Mouse (Mus musculus): ENCODE data around the gene Hsf2bp.

Hsf2bp gene

DNA sequence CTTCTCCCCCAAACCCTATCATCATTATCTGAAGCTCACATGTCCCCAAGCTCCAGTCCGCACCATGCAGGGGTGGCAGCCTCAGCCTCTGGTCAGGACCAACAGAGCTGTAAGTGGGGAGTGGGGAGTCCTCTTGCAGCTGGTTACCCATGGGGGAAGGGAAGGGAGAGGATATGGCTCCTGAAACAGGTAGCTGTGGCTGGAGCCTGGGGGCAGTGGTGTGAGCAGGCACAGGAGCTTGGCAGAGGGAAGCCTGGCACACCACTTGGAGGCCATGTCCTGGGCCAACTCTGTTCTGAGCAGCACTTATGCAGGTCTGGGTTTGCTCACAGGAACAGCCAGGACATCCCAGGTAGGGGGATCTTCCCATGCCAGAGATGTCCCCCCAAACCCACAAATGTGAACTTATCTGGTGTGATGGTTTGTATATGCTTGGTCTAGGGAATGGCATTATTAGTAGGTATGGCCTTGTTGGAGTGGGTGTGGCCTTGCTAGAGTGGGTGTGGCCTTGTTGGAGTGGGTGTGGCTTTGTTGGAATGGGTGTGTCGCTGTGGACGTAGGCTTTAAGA, 133.4 kb downstream of the Hsf2bp start:
- DNase-seq: peak in 1 of 2 experiments; percentile 46

DNA sequence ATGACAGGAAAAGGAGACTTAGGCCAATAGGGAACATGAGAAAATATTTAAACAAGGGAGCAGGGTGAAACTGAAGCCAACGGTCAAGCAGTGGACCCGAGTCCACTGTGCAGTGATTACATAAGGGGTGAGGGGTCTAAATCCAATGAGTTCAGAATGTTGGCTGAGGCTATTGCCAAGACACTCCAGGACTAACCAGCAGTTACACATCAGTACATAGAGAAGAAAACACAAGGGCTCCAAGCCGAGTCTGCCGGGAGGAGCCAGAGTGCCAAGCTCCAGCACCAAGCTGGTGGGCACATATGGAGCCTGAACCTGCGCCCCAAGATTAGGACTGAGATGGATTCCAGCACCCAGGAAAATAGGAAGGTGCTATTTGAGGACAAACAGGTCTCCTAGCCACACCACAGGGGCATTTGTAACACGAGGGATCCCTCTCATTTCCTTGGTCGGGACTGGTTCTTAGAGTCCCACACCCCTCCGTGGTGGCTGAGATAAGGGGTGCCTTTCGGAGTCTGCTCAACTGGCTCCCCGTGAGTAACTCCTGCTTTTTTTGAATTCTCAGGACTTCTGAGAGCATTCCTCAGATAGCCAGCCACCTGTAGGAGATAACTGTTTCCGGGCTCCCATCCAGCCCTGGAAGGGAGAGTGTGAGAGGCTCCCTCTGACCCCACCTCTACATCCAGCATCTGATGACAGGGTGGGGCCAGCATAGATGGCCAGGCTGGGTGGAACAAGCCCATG, 134.5 kb downstream of the Hsf2bp start:
- DNase-seq: peak; percentile 77 to 91

DNA sequence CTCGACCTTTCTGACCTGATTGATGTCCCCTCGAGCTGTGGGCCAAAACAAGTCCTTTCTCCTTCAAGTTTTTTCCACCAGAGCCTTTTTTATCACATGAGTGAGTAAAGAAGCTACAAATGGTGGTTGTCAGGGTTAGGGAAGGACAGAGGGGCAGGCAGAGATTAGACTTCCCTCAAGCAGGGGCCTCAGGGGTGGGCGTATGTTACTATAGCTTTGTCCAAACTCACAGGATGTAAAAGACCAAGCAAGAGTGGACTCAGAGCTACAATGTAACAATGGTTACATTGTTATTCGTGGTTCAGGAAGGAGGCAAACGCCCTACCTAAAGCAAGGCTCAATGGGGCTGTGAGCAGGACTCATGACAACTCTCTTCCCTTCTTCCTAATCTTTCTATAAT, 137.2 kb downstream of the Hsf2bp start:
- DNase-seq: no peak

DNA sequence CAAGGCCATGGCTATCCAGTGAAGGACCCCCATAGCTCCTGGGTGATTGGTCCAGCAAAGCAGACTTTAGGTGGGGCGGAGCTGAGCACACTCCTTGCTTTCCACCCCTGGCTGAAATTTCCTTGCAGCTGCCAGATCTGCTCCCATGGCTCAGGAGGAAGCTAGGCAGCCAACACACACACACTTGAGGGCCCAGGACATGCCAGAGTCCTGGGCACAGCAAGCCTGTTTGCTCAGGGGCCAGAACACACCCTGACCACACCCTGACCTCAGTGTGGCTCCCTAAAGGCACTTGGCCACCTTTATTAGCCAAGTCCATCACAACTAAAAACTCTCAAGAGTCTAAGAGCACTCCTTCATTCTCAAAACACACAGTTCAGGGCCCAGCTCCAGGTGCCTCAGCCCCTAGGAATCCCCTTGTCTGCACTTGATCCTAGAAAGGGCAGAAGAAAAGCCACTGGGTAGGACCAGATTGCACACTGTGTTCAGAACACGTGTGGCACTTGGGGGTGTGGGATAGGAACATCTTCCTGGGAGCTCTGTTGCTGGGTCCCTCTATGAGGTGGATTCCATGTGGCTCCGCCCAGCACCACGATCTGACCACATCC, 138.9 kb downstream of the Hsf2bp start:
- DNase-seq: peak in 1 of 2 experiments; percentile 24

DNA sequence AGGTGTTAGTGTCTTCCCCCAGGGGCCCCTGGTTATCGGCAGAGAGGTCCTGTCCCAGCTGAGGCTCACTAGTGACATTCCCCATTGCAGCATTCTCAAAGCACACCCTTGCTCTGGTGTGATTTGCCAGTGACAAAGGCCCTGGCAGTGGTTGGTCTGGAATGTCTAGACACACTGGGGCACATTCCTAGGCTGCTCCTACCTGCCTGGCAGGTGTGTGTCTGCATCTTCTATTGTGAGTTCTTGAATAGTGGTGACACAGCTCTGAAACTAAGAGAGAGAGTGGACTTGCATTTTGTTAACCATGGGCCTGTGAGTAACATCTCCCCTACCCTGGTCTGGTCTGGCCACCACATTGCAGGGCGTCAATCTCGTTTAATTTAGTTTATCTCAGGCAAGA, 139.4 kb downstream of the Hsf2bp start:
- DNase-seq: peak in 1 of 2 experiments; percentile 4

DNA sequence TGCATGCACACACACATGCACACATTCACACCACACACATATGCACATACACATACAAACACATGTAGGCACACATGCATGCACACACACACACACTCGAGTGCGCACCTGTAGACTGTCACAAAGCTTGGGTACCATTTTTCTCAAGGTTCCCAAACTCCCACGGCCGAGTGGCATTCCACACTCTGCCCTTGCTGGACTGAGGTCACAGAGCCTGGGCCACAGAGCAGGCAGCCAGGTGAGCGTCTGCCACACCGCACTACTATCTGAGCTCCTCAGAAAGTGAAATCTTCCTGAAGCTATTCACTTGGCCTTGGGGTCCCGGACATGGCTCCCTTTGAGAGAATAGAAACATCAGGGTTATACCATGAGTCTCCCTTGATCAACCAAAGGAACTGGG, 139.8 kb downstream of the Hsf2bp start:
- DNase-seq: peak in 1 of 2 experiments; percentile 26
